Mouse (Mus musculus): Measurements from ENCODE around the gene 2010300C02Rik.

DNA sequence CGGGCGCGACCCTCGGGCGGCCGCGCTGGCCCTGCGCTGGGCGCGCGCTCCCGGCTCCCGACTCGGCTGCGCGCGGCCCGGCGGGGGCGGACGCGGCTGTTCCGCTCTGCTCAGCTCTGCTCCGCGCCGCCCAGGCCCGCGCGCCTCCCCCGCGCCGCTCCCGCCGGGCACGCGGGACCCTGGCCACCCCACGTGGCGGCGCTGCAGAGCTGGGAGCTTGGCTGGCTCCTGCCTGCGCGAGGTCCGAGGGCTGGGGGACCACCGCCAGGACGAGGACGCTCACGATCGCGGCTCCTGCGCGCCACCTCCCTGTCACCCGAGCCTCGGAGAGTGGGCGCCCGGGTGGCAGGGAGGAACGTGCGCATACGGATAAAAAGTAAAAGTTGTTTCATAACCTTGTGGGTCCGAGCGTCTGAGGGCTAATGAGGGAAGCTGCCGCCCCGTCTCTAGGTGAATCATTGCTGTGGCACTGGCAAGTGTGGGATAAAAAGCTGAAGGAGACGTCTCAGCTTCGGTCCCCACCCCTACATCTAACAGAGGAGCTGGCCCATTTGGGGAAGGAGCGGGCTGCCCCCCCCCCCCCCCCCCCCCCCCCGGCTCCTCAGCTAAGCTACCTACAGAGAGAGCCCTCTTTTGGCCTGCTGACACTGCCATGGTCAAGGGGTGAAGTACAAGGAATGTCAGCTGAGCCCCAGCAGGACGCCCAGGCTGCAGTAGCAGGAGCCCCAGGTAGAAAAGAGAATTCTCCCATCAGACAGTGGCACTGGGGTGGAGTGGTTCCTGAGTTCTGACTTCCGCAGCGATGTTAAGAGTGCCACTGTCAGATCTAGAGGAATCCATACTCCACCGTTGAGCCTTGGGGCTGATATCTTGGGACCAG is at the start of gene 2010300C02Rik:
- TF ChIP-seq CTCF (IDR thresholded peaks at IDR 0.05; ENCODE audit: insufficient read depth, low read length) (no peak), POLR2A (IDR thresholded peaks at IDR 0.05; ENCODE audit: borderline replicate concordance, extremely low read depth, low read depth, low read length) (no peak)

Data from lung, adult 2 months (tissue).